Mouse (Mus musculus): ENCODE results near the gene Robo1. TPM values are rescaled to one million over a fixed set of nuclear protein-coding genes. Genes with fewer than 3 reads are reported as not detected.

Gene Robo1
- polyA plus RNA-seq (2012; fragmentation: generic; extraction: Trizol): under 1 TPM in 1 of 2 experiments, not detected in 1; 0.41 TPM

GRCm38 (mm10) chr16:72307537-72308330 is at the start of gene Robo1:
TSS of gene Robo1 (plus strand) at chr16:72308306.

Data from C3H10T1/2 (cell line).